Mouse (Mus musculus): ENCODE results near the gene Fthl17e.
"Not testable (repeated sequence)": the region's sequence is repeated elsewhere in the genome, so short reads cannot be mapped to it uniquely, and the experiment has no call there.

Gene Fthl17e
- long read RNA-seq, experiment 1: 0 reads
- long read RNA-seq, experiment 2: 0 reads

DNA sequence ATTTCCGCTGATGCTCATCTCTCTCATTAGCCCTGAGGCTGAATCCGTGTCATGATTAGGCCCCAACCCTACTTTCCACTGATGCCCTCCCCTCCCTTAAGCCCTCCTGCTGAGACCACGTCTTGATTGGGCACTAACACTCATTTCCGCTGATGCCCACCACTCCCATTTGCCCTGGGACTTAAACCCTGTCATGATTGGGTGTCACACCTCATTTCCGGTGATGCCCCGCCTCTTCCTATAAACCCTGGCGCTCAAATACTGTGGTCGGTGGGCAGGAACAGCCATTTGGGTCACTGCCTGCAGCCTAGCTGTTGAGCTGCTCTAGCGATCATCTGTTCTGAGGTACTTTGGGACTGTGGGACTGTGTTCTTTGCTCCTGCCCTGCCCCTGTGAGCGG lies at the start of gene Fthl17e:
Gene Fthl17e (plus strand): TSS at position 301 of the 400 bp plus-strand sequence.
- intact Hi-C loops (cut with DNase I): not testable (repeated sequence)

DNA sequence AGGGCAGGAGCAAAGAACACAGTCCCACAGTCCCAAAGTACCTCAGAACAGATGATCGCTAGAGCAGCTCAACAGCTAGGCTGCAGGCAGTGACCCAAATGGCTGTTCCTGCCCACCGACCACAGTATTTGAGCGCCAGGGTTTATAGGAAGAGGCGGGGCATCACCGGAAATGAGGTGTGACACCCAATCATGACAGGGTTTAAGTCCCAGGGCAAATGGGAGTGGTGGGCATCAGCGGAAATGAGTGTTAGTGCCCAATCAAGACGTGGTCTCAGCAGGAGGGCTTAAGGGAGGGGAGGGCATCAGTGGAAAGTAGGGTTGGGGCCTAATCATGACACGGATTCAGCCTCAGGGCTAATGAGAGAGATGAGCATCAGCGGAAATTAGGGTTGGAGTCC lies 46.6 kb upstream of the Fthl17e start, which contains the start of gene Fthl17d:
Gene Fthl17d (minus strand): TSS at position 101 of the 400 bp plus-strand sequence.
- intact Hi-C loops (cut with DNase I): not testable (repeated sequence)

DNA sequence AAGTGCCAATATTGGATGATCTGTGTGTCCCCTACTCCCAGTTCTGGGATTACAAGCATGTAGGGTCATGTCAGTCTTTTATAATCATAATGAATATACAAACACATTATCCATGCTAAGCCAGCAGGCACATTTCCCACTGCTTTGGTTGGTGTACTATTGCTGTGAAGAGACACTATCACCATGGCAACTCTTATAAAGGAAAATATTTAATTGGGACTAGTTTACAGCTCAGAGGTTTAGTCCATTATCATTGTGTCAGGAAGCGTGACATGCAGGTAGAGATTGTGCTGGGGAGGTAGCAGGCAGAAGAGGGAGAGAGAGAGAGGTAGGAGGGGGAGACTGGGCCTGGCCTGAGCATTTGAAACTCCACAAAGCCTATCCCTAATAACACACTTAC lies 17.2 kb upstream of the Fthl17e start:
- intact Hi-C loops (cut with DNase I): no loop called here

DNA sequence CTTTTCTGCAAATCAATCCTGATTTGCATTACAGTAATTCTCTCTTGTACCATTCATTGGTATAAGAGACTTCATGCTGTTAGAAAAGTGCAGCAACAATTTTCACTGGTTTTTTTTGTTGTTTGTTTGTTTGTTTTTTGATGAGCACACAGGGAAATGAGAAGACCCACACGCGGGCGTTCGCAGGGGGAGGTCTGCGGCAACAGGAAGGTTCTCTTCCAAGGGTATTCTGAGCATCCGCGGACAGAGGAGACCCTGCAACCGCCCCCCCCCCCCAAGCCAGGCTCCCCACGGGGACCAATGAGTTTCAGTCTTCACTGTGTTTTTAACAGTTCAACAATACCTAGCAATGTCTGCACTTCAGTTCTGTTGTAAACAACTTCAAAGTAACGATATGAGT lies 13.8 kb upstream of the Fthl17e start:
- intact Hi-C loops (cut with DNase I): no loop called here

DNA sequence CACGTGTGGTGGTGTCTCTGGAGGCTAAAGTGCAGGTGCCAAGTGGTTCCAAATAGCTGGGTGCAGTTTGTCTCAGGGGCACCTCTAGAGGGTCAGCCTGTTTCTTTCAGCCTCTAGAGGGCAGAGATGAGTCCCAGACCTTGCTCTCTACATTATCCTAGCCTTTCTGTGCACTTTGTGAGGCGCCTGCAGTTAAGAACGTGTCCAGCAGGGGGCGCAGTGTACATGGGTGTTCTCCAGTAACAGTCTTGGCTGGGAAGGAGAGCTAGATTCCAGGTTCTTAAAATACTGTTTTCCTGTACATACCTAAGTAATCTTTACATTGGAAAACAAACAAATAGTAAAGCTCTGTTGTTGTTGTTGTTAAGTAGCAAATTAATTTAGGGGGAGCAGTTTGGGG lies 8.3 kb downstream of the Fthl17e start:
- intact Hi-C loops (cut with DNase I): not testable (repeated sequence)

DNA sequence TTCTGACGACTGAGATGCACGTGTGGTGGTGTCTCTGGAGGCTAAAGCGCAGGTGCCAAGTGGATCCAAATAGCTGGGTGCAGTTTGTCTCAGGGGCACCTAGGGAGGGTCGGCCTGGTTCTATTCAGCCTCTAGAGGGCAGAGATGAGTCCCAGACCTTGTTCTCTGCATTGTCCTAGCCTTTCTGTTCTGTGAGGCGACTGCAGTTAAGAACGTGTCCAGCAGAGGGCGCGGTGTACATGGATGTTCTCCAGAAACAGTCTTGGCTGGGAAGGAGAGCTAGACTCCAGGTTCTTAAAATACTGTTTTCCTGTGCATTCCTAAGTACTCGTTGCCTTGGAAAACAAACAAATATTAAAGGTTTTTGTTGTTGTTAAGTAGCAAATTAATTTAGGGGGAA lies 27.7 kb downstream of the Fthl17e start:
- intact Hi-C loops (cut with DNase I): not testable (repeated sequence)

DNA sequence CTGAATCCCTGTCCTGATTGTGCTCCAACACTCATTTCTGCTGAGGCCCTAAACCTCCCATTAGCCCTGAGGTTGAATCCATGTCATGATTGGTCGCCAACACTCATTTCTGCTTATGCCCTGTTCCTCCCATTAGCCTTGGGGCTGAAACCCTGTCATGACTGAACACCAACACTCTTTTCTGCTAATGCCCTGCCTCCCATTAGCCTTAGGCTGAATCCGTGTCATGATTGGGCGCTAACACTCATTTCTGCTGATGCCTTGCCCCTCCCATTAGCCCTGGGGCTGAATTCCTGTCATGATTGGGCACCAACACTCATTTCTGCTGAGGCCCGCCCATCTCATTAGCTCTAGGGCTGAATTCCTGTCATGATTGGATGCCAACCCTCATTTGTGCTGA lies 28.8 kb downstream of the Fthl17e start:
- intact Hi-C loops (cut with DNase I): no loop called here

DNA sequence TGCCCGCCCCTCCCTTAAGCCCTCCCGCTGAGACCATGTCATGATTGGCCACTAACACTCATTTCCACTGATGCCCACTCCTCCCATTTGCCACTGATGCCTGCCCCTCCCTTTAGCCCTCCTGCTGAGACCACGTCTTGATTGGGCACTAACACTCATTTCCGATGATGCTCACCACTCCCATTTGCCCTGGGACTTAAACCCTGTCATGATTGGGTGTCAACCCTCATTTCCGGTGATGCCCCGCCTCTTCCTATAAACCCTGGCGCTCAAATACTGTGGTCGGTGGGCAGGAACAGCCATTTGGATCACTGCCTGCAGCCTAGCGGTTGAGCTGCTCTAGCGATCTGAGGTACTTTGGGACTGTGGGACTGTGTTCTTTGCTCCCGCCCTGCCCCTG lies 29.4 kb downstream of the Fthl17e start, which contains the start of gene Fthl17f:
Gene Fthl17f (plus strand): TSS at position 301 of the 400 bp plus-strand sequence.
- intact Hi-C loops (cut with DNase I): not testable (repeated sequence)

DNA sequence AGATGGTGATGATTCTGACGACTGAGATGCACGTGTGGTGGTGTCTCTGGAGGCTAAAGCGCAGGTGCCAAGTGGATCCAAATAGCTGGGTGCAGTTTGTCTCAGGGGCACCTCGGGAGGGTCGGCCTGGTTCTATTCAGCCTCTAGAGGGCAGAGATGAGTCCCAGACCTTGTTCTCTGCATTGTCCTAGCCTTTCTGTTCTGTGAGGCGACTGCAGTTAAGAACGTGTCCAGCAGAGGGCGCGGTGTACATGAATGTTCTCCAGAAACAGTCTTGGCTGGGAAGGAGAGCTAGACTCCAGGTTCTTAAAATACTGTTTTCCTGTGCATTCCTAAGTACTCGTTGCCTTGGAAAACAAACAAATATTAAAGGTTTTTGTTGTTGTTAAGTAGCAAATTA lies 44.4 kb downstream of the Fthl17e start:
- intact Hi-C loops (cut with DNase I): not testable (repeated sequence)

Data from adrenal gland (tissue).